Mouse (Mus musculus) spleen, postnatal 36 days (tissue): ENCODE data around the gene Tmem59l.
A peak's percentile ranks its signal among the peaks of the same experiment; 100 is the strongest.

ENCODE experiments used
- DNase-seq, 2 experiments: peaks; one replicate each; pipeline ENCODE4 v3.0.0; 2022; ENCODE audit warnings: low spot score in 2 of 2, mixed read lengths in 1 of 2

Tmem59l gene

DNA sequence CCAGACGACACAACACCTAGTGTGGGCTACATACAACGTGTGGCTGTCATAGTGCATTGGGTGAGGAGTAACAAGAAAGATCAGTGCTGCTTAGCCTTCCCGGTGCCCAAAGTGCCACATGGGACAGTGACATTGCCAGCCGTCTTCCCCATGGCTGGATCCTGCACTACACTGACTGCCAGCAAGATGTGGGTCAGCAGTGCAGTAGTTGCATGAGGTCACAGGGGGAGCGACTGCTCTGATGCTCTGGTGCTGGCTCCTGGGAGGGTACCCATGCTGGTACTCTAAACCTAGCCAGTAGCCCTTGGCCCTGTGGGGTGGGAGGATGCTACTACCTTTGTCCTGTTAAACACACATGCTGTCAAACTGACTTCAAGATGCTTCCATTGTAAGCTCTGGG, 27.0 kb downstream of the Tmem59l start:
- no peak for DNase-seq

DNA sequence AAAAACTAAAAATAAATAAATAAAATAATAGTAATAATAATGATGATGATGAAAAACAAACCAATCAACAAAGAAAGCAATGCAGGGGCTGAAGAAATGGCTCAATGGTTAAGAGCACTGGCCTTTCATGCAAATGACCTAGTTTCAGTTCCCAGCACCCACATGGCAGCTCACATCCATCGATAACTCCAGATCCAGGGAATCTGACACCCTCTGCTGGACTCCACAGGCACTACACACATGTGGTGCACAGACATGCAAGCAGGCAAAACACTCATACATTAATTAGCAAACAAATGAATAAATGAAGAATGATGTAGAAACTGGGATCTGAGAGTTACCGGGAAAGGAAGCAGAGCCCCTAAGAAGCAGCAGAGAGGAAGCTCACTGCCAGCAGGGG, 27.5 kb downstream of the Tmem59l start:
- DNase-seq = no peak

DNA sequence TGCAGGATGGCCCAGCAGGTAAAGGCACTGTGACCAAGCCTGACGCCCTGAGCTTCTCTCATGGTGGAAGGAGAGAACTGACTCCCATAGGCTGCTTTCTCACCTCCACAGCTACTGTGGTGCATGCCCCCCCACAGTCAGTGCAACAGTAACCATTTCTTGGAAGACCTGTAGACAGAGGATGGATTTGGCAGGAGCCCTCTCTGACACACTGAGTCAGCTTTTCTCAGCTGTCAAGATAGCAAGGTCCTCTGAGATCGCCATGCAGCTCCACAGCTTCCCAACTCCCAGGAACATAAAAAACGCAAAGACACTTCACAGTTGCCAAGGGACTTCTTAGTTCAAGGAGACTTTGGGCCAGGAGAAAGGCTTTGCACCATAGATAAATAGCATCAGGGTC, 28.7 kb downstream of the Tmem59l start:
- DNase-seq = no peak

DNA sequence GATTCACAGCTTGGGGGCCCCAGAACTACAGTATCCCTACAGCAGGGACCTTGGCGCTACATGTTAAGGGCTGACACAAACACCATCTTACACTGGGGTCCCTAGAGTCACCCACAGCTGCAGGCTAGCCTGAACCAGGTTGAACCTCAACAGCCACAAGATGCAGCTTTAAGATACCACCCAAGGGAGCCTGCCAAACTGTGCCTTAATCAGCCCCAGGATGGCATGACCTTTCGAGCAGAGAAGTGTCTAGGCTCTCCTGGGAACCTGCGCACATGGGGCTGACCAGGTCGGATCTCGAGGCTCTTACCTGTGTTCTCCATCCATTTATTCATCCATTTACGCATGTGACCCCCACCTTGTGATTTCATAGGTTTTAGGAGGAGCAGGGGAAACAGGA, 29.3 kb downstream of the Tmem59l start:
- no peak for DNase-seq

DNA sequence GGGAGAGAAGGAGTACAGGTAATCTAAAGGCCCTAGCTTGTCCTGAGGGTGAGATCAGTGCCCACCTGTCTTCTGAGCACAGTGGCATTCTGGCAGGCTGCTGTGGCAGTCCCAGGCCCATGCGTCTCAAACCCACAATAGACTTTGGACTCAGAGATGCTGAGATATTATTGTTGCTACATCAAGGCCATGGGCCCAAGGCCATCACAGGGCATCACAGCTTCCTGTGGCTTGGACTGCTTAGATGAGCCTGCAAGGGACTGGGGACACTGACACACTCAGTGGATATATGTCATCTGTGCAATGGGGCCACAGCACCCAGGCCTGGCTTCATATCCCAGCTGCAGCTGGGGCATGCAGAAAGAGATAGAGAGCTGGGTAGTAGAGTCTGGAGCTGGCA, 30.2 kb downstream of the Tmem59l start:
- DNase-seq = no peak

DNA sequence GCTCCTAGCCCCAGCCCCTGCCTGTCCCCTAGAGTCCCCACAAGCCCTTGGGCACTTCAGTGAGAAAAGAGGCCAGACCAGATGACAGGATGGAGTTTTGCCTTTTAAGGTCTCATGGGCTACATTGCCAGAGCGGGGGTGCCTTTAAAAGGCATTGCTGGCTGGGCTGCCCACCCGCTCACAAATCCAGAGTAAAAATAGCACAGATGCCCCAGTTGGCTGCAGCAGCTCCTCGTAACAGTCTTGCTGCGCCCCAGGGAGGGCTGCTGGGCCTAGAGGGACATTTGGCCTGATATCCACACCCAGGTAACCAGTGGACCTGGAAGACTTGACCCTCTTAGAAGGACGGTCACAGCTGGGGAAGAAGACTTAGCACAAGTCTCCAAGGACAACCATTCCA, 33.3 kb downstream of the Tmem59l start:
- no peak for DNase-seq

DNA sequence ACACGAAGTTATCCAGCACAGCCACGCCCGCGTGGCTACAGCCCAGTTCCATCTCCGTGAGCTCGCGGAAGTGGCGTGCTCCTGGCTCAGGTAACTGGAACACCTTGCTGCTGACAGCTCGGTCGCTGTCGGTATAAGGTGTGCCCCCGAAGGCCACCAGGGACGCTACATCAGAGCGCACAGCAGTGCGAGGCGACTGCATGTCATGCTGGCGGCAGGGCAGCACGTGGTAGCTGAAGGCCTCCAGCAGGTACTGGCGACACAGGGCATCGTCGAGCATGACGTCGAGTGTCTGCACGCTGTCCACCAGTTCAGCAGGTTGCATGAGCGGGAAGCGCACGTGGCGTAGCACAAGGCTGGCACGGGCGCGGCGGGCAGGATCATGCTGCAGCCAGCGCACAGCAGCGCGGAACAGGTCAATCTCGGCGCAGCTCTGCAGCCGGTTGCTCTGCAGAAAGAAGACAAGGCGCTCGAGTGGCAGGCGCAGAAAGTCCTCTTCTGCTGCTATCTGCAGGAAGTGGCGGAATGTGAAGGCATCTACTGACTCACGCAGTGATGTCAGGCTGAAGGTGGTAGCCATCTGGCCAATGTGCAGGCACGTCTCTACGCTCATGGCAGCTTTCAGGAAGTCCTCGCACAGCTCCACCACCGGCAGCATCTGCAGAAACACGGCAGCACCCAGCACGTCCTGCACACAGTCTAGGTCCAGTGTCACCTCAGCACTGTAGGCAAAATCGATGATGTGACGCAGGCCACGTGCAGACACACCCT, 34.8 kb downstream of the Tmem59l start:
- no peak for DNase-seq

DNA sequence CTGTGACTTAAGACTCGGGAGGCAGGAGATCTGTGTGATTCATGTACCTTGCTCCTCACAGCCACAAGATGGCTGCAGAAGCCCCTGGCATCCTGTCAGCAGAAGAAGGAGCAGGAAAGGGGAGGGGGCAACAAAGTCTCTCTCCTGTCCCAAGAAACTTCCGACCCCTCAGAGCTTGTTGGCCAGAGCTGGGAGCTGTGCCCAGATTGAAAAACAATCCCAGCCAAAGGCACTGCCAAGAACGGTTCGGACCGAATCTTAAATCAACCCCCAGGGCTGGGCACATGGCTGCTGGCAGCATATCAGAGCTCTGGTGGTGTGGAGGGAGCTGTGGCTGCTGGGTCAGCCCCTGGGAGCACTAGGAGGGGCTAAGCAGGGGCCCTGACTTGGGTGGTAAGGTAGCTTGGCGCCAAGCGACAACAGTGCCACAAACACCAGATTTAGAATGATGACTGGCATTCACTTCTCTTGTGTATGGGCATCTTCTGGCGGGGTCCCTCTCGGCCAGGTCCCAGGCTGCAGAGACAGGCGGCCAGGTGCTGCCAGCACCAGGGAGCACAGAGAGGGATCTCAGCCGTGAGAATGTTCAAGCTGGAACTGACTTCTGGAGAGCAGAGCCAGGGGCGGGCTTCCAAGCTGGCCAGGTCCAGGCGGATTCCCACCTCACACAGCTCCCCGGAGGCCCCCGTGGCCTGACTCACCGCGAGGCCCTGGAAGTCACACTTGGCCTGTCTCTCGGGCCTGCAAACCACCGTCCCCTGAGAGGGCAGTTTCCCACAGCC, 39.3 kb downstream of the Tmem59l start:
- DNase-seq = no peak

DNA sequence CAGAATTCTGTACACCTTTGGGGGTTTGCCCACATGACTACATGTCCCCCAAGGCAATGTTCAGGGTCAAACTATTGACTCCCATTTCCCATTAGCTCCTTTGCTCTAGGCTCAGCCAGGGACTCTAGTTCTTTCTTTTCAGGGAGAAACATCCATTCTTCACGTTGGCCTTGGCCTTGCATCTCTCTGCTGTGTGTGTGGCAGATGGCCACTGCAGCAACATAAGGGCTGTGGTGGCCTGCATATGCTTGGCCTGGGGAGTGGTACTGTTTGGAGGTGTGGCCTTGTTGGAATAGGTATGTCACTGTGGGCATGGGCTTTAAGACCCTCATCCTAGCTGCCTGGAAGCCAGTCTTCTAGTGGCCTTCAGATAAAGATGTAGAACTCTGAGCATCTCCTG, 41.2 kb downstream of the Tmem59l start:
- DNase-seq = no peak

DNA sequence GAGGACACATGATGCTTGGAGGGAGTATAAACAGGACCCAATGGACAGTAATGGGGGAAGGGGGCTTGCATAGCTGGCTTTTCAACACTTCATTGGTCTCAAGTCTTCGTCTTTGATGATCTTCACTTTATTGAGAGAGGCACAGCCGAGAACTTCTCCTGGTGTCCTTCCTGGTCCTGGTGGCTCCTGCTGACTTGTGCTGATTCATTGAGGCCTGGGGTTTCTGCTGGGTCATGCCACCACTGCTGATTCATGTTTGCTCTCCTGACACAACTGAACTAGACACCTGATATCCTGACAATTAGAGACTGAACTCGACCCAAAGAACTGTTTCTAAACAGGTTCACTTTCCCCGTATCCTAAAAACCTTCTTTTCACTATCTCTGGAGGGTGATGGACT, 43.8 kb downstream of the Tmem59l start:
- peak in 1 of 2 experiments; percentile 19 for DNase-seq

DNA sequence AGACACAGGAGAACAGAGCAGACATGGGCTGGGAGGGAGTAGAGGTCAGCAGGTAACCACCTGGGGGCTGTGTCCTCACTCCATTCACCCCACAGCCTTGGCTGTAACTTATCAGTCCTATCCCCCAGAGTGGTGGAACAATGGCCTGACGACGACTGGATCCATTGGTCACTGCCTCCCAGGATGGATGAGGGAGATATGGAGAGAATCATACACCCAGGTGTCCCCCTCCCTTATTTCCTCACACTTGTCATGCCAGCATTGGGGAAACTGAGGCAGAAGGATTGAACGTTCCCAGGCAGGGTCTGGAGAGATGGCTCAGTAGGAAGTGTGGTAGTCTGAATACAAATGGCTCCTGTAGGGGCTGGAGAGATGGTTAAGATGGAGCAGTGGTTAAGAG, 45.6 kb downstream of the Tmem59l start:
- DNase-seq = no peak

DNA sequence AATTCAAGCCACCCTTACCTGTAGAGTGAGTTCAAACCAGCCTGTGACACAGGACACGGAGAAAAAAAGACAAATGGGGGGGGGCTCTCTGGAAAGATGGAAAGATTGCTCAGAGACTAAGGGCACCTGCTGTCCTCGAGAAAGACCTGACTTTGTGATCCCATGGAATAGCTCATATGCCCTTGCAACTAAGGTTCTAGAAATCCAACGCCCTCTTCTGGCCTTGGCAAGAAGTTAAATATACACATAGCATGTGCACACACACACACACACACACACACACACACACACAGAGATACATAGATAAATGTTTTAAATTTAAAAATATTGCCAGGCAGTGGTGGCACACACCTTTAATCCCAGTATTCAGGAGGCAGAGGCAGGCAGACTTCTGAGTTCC, 46.9 kb downstream of the Tmem59l start:
- no peak for DNase-seq

DNA sequence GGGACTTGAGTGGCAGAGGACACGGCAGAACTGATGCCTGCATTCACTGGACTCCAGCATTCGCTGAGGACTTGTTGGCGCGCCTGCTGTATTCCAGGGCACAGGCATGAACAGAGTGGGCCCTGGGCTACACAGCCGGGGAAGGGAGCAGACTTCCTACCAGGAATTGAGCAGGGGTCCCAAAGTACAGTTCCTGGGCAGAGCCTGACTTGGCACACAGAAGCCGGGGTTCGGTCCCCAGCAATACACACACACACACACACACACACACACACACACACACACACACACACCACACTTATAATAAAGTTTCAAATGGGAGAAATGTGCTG, 47.3 kb downstream of the Tmem59l start:
- DNase-seq = no peak

DNA sequence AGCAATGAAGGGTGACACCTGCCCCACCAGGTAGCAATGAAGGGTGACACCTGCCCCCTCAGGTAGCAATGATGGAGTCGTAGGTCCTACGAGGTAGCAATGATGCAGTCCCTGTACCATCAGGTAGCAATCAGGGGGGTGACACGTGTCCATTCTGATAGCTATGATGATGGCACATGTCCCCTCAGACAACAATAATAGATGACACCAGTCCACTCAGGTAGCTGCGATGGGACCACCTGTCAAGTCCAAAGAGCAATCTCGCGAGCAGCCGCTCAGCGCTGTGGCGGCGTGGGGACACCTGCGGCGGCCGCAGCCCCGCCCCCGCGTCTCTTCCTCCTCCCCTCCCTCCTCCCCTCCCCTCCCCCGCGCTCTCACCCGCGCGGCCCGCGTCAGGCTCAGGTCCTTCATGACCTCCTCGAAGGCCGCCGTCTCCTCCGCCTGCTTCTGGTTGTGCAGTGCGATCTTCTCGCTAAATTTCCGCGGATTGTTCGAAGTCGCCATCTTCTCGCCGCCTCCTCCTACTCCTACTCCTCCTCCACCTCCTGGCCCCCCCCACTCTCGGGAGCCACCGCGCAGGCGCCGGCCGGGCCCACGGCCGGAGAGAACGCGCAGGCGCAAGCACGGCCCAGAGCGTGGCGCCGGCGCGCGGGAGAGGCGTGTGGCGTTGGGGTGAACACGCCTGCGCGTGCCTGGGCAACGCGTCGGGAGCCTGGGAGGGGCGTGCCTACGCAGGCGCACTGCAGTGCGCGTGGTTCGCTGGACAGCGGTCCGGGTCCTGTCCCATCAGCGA, 47.9 kb downstream of the Tmem59l start, which contains the start of gene Crtc1:
TSS of gene Crtc1 (minus strand) at position 525 of the 793 bp plus-strand sequence.
- peak; percentile 97 for DNase-seq

DNA sequence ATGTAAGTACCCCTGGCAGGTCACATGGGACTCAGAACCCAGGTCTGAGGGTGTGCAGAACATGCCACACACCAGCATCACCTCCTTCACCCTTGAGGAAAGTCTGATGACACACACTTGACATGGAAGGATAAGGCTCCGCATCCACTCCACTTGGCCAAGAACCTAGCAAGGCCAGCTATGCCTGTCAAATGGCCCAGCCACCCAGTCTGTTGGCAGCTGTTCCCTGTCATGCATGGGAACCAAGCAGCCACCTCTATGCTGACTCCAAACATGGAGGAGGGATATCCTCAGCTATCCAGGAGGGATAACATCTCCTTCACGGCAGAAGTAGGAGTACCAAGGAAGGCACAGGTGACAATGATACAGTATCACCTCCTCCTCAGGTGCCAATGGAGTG, 48.7 kb downstream of the Tmem59l start:
- DNase-seq = no peak

DNA sequence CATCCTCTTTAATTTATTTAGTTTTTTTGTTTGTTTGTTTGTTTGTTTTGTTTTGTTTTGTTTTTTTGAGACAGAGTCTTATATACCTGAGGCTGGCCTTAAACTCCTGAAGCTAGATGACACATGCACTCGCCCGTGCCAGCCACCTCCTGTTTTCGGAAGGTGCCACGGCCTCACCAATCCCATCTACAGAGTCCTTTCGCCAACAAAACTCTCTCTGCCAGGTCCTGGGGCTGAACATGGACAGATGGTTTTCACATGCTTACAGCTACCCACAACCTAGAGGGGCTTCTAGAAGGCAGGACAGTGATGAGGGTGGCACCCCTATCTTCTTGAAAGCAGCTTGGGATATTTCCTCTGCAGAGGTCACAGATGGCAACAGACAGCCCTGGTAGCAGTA, 52.0 kb downstream of the Tmem59l start:
- no peak for DNase-seq
